Mouse (Mus musculus) adrenal gland, adult 2 months (tissue): ENCODE data around the gene Txndc5. TPM values are rescaled to one million over a fixed set of nuclear protein-coding genes. Genes with fewer than 3 reads are reported as not detected.
A peak's percentile ranks its signal among the peaks of the same experiment; 100 is the strongest.

Source experiments
- DNase-seq: peaks from one replicate; pipeline ENCODE4 v3.0.0; 2021
- polyA plus RNA-seq: library from polyadenylated mRNA; depleted of rRNA; stranded (reverse); fragments of >200 nt; gene quantifications from 2 replicates; pipeline ENCODE4 v1.2.3, GENCODE M21; 2012
- total RNA-seq, 2 experiments: library from RNA; stranded (reverse); gene quantifications; 2 replicates each; pipeline ENCODE4 v1.2.3; 2021

The Txndc5 gene
- total and polyA plus RNA-seq, 3 experiments, result 150 to 338 (median 169) TPM

DNA sequence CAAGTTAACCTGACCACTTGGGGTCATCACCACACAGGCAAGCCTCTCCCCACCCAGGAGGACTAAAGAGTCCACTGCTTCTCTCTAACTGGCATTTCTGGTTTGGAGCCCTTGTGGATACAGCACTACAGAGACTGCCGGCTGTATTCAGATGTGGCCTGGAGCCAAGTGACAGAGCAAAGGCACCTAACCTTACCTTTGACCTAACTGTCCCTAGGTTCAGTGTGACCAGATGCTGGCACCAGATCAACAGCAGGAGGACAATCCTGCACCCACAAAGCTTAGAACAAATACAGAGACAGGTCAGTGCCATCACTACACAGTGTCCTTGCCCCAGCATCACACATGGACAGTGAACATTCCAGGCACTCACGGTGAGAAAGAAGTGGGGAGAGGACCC is 2.5 kb downstream of the Txndc5 start:
- DNase-seq, result peak; percentile 35

DNA sequence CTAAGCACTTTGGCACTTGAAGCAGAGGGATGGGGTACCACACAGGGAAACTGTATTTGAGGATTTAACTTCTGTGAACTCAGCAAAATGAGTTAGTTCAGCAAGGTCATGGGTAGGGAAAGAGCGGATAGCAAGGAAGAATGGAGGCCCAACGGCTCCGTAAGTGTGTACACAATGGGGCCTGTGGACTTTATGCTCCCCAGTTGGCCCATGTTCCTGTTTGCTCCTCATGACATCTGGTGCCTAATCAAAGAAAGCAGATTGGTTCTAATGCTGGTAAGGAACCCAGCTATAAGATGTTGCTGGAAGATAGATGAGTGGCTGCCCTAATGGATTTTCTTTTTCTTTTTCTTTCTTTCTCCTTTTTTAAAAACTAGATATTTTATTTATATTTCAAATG is 3.4 kb downstream of the Txndc5 start:
- no peak for DNase-seq

DNA sequence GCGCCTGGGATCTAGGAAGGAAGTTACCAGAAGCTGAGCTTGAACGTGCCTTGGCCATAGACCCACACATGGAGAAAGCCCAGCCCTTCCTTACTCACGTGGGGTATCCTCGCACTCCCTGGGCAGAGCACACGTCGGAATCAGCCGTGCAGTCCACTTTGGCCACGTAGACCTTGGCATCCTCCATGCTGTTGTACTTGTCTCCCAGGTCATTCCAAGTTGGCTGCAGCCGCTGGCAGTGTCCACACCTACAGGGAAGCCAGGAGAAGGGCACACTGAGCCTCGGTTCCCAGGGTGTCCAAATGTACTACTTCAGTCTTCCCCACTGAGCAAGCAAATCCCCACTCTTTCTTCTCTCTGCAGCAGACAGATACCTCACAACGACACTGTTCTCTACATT is 5.4 kb downstream of the Txndc5 start:
- DNase-seq, result no peak

DNA sequence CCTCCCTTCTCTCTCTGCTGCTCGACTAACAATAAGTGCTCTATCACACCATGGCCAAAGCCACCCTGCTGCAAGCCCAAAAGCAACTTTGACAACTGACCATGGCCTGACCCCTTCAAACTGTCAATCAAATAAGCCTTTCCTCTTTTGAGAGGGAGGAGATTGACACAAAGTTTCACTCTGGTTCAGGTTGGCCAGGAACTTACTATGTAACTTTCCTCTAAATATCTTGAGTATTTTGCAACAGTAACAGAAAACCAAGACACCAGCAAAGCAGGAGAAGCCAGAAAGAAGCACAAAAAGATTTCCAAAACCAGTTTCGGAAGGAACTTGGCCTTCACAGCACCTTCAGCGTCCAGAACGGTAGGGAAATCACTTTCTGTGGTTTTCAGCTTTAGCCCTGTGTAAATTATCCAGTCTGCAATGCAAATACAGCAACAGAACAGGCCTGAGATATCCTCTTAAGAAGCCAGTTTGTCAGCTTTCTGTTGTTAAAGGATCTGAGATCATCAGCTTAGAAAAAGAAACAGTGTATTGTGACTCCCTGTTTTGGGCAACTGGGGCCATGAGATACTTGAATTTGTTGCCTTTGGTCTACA is 6.5 kb downstream of the Txndc5 start:
- DNase-seq, result no peak

DNA sequence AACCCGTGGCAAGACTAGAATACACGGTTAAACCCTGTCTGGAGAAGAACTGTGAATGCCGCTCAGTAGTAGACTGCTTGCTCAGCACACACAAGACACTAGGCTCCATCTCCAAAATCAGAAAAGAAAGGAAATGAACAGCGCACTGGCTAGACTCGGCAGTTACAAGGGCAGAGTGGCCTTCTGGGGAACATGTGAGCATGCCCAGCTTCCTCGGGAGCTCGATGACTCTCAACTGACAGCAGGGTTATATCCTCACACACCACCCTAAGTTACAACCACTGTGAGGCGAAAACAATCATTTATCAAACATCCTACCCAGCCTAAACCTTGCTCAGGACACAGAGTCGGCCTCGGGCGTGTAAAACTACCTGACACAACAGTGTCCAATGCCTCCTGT is 8.3 kb downstream of the Txndc5 start:
- peak; percentile 54 for DNase-seq

DNA sequence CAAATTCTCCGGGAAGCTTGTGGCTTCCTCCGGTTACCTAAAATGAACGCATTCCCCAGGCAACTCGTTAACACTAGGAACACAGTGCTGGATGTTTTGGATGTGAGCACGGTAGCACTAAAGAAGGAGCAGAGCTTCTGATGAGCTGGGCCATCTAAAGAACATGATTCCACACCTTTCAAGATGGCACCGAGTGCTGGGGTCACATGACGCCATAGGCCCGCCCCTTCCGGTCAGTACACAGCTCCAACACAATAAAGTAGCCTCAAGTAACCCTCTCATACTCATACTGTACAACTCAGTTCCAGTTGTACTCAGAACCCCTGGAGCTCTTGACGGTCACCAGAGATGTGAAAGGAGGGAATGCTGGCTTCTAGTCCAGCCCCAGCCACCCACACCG is 12.0 kb downstream of the Txndc5 start:
- no peak for DNase-seq

DNA sequence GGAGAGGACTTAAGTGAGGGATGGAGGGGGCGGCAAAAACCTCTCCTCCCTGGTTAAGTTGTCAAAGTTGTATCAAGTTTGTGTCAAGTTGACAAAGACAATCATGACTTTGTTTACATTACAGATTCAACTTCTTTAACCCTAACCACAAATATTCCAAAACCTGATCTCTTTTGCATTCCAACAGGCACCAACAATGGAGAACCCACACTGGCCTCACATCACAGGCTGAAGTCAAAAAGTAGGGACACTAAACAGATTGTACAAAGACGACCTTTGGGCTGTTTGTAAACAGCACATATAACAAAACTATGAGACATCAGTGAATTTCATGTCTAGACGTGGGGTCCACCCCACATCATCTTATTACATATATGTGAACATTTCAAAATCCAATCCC is 12.8 kb downstream of the Txndc5 start:
- no peak for DNase-seq

DNA sequence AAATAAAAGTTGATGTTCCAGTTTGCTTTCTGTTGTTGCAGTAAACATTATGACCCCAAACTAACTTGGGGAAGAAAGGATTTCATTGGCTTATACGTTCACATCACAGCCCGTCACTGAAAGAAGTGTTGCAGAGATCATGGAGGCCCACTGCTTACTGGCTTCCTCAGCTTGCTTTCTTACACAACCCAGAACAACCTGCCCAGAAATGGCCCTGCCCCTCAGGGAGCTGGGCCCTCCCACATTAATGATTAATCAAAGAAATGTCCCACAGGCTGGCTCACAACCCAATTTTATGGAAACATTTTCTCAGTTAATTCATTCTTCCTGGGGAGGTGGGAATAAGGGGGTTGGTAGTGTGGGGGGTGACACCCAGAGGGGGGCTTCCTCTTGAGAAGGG is 13.2 kb downstream of the Txndc5 start:
- DNase-seq, result no peak

DNA sequence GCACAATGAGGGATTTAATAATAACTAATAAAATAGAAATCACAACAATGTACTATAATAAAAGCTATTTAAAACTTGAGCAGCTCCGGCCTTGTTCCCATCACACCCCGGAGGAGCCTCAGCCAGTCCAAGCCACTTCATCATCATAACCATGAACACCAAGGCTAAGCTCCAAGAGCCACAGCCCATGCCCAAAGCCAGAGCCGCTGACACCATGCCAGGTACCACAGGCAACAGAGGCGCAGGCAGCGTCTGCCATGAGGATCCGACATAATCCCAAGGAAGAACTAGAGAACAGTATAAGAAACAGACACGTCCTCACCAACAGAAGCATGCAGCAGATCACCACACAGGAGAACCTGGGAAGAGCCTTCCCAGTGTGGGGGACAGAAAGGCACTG is 14.7 kb downstream of the Txndc5 start:
- peak; percentile 83 for DNase-seq

DNA sequence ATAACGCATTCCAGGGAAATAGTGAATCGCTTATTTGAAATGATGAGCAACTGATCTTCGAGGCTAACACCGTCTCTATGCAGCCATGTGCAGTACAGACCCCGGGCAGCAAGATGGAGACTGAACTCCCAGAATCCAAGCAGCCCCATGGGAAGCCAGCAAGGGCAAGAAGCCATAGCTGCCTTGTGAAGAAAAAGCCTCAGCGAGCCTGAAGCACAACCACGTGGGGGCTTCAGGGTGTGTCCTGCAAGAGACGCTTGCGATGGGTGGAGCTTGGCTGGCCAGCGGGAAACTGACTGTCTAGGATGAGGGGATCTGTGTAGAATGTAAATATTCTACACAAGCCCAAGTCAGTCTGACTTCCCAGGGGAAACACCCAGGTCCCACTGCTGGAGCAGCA is 16.6 kb downstream of the Txndc5 start:
- no peak for DNase-seq

DNA sequence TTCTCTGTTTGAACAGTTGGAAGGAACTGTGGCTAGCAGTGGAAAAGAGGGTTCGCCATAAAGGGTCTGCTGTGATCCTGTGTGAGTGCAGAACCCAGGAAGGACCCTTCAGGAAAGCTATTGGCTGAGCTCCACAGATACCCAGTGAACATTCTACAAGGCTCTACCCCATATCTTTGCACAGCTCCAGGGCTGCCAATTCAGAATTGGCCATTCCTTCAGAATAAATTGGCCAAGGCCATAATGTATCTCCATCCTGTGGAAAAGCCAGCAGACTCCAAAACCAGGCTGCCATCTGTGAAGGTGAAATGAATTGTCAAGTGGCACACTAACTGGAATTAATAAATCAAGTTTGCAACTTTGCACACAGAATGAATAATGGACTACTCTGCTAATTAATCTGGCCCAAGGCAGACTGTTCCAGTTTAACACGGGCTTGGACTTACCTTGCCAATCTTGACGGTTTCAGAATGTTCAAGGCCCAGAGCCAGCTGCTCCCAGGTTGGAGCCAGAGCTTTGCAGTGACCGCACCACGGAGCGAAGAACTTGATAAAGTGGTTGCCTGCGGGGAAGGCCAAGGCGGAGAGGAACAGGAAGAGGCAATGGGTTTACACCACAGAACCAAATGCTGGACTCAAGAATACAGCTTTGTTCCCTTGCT is 18.8 kb downstream of the Txndc5 start:
- no peak for DNase-seq

DNA sequence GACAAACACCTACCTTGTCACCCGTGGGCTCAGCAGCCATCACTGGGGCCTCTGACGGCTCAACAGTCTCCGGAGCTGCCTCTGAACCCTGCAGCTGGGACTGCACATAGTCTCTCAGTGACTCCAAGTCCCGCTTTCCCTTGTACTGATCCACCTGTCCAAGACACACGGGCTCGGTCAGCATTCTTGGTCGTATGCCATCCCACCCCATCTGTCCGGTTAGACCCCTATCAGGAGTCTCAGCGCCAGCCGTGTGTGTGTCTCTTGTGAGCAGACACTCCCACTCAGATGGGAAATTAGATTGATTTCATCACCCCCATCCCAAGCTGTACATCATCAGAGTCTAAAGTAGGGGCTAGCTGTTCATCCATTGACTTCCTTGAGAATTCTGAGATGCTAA is 21.7 kb downstream of the Txndc5 start:
- DNase-seq, result no peak

DNA sequence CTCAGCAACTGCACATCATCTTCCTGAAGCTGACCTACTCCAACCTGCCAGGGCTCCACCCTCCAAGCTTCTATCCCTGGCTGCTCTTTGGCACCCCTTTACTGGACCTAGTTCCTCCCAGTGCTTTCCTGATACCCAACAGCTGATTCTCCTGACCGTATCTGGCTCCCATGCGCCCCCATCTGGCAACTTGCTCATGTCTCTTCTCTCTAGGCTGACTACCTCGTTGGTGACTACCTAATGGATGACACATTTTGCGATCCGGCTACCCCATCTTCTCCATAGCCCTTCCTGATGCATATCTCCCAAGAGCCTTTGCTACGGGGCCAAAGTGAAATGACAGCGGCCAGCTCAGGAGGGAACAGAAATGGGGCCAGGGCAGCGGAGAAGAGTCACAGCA is 22.3 kb downstream of the Txndc5 start:
- DNase-seq, result peak; percentile 53

DNA sequence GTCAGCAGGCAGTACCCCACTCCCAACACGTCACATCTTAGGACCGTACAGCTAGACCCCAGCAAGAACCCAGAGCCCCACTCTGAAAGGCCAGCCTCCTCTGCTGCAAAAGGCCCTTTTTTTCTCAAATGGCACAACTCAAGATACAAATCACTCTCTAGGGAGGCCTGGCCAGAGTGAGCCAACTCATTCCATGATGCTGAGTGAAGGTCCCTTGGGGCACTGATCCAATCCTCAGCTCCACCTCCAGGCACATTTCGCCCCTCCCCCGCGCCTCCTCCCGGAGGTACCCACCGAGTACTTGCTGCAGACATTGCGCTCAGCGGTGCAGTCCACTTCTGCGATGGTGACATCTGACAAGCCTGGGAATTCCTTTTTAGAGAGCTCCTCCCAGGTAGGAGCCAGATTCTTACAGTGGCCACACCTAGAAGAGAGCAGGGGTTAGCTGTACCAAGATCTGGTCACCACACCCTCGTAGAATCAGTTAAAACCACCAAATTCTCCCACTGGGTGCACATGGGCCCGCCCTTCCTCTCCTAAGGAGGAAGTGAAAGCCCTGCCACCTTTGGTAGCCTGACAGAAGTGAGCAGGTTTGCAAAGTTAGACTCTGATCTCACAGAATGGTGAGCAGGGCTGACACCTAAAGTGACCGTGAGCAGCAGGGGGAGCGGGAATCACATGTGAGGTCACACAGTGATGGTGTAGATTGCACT is 25.3 kb downstream of the Txndc5 start:
- peak; percentile 86 for DNase-seq

DNA sequence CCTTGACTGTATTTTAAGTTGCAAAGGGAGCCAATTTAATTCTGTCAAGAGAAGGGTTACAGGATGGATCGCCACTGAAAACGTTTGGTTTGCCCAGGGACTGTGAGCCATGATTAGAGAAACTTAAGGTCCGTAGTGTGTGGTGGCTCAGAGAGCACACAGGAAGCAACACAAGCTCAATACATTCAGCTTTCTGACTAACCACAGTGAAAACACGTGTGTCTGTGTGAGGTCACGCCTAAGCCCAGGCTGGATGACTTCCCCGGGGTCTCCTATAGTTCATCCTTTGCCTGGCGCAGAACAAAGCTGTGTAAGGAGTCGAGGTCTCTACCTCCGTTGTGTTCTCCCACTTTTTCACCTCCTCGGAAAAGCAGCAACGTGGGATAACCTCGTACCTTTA is 27.3 kb downstream of the Txndc5 start:
- no peak for DNase-seq

DNA sequence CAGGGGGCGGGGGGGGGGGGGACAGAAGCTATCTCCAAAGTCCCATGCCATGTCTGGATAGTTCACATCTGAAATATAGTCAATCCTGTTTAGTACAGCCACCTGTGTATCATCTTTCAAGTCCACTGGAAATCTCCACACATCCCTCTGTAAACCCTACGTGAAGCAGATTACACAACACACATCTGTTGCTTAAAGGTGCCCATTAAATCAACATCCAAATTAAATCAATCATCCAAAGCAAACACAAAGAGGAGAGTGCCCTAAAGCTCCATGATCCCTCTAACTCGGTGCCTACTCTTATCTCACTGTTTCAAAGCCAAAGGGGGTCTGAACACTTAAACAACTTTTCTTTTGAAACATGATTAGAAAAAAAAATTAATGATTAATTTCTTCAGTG is 31.9 kb downstream of the Txndc5 start:
- no peak for DNase-seq

DNA sequence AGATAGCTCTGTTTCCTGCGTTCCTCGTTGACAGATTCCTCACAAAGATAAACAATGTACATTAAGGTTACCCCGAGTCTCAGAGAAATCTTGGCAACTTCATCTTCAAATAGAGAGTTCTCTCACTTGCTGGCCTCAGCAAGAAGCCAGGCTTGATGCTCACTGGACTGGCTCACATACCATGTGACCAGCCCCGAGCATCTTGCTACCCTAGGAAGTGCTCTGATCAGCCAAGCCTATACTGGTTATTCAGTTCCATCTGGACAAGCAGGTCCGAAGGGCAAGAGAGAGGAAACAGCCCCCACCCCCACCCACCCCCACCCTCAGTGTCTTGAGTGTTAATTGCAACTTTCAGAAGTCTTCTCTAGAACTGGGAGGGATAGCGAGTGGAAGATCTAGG is 41.9 kb downstream of the Txndc5 start:
- no peak for DNase-seq

DNA sequence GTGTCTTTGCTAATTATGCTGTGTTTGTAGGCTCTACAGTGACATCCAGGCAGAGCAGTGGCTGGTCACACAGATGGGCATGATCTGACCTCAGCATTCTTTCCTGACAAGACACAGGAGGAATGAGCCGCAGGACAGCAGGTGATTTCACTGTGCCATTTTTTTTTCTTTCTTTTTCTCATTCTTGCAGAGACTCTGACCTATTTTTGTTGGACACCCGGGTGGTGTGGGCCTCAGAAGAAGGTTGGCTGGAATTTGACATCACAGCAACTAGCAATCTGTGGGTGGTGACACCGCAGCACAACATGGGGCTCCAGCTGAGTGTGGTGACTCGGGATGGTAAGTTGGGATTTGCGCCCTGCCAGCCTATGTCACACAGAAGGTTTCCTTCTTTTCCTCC is 43.9 kb downstream of the Txndc5 start:
- no peak for DNase-seq

DNA sequence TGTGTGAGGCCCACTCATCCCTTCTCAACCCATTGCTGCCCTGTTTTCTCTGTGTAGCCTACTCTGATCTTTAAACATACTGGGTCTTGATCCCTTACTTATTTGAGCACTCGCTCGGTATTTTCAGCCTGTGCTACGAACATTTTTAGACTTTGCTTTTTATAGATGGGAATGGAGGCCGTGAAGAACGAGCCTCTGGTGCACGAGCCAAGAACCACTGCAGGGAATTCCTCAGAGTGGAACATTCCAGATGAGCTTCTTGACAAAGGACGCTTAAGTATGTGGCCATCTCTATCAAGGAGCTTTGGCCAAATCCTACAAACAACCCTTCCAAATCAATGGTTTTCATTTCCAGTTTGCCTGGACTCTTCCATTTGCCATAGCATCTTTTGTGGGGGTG is 47.6 kb downstream of the Txndc5 start:
- no peak for DNase-seq

DNA sequence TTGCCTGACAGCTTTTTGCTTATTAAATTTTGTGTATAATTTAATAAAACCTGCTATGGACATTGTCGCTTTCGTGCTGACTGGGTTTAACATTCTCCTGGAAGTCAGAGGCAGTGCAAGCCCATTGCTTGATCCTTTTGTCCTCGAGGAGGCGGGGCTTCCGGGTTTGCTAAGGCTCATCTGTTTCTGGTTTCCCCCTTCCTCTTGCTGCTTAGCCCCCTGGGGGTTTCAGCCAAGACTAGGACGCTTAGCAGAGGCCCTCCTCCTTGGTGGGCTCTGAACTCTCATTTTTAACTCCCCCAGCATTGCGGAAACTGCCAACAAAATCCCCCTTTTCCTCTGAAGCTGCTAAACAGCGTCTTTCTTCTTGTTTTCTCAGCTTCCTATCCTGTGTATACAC is 51.7 kb downstream of the Txndc5 start:
- DNase-seq, result no peak

DNA sequence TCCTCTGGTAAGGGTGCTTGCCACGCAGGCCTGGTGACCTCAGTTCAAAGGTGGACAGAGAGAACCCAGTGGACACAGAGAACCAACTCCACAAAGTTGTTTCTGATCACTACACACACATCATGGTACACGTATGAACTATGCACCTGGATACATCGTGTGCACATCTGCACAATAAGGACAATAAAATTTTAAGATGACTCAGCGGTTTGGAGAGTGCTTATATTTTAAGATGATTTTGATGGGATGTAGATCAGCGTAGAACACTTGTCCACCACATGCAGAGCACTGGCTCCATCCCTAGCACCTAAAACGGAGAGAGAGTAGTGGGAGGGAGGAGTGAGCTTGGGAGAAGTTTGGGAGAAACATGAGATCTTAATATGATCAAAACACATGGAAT is 55.1 kb downstream of the Txndc5 start:
- DNase-seq, result no peak

DNA sequence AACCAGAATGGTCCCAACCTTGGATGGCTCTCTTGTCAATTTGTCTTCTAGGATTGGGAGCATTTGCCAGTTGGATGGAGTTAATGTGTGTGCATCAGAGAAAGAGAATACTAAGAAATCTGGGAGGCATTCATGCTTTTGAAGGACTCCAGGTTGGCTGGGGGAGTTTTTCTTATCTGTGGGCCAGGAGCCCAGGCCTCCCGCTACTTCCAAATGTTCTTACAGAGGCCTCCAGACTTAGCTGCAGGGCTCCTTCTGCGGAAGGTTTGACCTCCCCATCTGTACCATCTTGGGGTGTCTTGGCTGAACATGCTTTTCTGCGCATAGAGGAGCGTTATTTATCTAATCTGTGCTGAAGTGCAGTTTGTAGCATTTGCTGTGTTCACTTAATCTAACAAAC is 56.0 kb downstream of the Txndc5 start:
- DNase-seq, result no peak

DNA sequence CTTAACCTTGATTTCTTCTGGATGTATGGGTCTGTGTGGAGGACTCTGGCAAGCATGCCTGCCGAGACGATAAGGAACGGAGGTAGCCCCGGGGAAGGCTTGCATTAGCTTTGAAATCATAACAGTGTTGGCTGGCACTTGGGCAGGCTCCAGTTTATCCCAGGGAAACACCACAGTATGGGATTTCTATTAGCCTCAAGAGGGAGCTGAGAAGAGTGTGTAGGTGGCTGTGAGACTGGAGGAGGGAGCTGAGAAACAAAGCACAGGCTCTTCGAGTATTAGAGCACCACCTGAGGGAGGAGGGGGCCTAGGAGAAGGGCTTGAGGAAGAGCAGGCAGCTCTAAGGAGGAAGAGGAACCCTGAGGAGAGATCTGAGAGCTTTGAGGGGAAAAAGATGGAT is 57.7 kb downstream of the Txndc5 start:
- no peak for DNase-seq

DNA sequence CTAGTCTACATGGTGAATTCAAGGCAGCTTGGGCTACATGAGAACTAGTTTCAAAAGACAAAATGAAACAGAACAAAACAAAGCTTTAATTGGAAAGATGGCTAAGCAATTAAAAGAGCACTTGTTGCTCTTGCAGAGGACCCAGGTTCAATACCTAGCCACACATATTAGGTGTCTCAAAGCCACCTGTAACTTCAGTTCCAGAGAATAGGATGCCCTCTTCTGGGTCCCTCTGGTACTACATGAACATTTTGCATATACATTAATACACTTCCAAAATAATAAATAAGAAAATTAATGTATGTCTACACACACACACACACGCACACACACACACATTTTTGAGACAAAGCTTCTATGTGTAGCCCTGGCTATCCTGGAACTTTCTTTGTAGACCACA is 65.2 kb downstream of the Txndc5 start:
- no peak for DNase-seq
